Mouse (Mus musculus) lung, embryonic 14.5 days (tissue): ENCODE measurements around the gene Itm2b. TPM values are rescaled to one million over a fixed set of nuclear protein-coding genes. Genes with fewer than 3 reads are reported as not detected.

ENCODE experiments used
- ATAC-seq: fragments of 200-750 bp; cut with Nextera tagmentation; 2 replicates; pipeline ENCODE4 v1.8.0; 2017; ENCODE audit warnings: mild to moderate bottlenecking, moderate TSS enrichment, moderate library complexity; ENCODE audit not compliant: insufficient read depth
- DNase-seq: peaks from one replicate; pipeline ENCODE4 v3.0.0-alpha.2; 2015
- H3K27ac ChIP-seq: fragments of 300-500 bp; sonication (generic); 2 replicates; pipeline ENCODE4 v1.5.1; 2014; ENCODE audit warnings: low read depth, mild to moderate bottlenecking, moderate library complexity
- H3K27me3 ChIP-seq: fragments of 300-500 bp; sonication (generic); 2 replicates; pipeline ENCODE4 v1.6.1; 2014; ENCODE audit warnings: low read length, control low read depth; ENCODE audit not compliant: insufficient read depth
- H3K36me3 ChIP-seq: fragments of 300-500 bp; sonication (generic); 2 replicates; pipeline ENCODE4 v1.6.1; 2014; ENCODE audit warnings: control low read depth; ENCODE audit not compliant: insufficient read depth
- H3K4me1 ChIP-seq: fragments of 300-500 bp; sonication (generic); 2 replicates; pipeline ENCODE4 v1.6.1; 2014; ENCODE audit warnings: antibody characterized with exemption, control low read depth; ENCODE audit not compliant: insufficient read depth
- H3K4me2 ChIP-seq: fragments of 300-500 bp; sonication (generic); 2 replicates; pipeline ENCODE4 v1.6.1; 2014; ENCODE audit warnings: mild to moderate bottlenecking
- H3K4me3 ChIP-seq: fragments of 300-500 bp; sonication (generic); 2 replicates; pipeline ENCODE4 v1.5.1; 2014; ENCODE audit warnings: low read depth, low read length
- H3K9ac ChIP-seq: fragments of 300-500 bp; sonication (generic); 2 replicates; pipeline ENCODE4 v1.6.1; 2014
- H3K9me3 ChIP-seq: fragments of 300-500 bp; sonication (generic); 2 replicates; pipeline ENCODE4 v1.6.1; 2016; ENCODE audit warnings: low read depth, low read length, control low read depth
- CTCF ChIP-seq: IDR thresholded peaks from 2 replicates; pipeline ENCODE4 v1.5.1; 2016; ENCODE audit warnings: antibody characterized with exemption, low read depth
- WGBS: fragments of 180-500 bp; shearing (Covaris S2); extraction: QIAGEN DNeasy Blood & Tissue Kit; methylation state at CpG from one replicate; pipeline ENCODE4 v1.1.7; 2014; 5-methylcytosine and 5-hydroxymethylcytosine counted together
- polyA plus RNA-seq: library from polyadenylated mRNA; unstranded; fragments of >200 nt; fragmentation: Nextera tagmentation; extraction: Ambion mirVana; gene quantifications from 2 replicates; pipeline ENCODE4 v1.2.1, GENCODE M21; 2014

The Itm2b gene
- polyA plus RNA-seq, 1 experiment from 2014 or later = 630 TPM

DNA sequence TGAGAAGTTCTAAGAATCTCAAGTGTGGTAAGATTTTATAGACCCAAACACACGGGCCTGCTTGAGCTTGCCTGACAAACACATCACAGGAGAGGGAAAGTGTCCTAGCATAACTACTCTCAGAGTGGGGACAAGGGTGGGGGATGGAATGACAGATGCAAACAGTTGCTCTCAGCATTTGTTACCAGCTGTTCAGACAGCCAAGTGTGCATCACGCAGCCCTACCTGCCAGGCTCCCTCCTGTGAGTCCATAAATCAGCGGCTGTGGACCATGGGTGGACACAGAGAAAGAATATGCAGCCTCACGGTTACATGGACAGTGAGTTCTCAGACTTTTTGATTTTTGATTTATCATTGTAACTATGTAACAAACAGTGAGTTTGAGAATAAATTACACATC is 15.5 kb downstream of the Itm2b start:
- ATAC-seq (no peak), DNase-seq (no peak)
- H3K4me1 ChIP-seq = no peaks in the 10 kb centered on the region; the same call in 1 of the 2 replicates
- H3K4me3 ChIP-seq = no peak overlapping the region
- H3K27ac ChIP-seq = no peak overlapping the region
- no peaks in the 10 kb centered on the region for H3K9me3 ChIP-seq
- no peak overlapping the region for H3K4me2 ChIP-seq
- no peak for TF ChIP-seq CTCF
- no peaks in the 10 kb centered on the region for H3K27me3 ChIP-seq
- WGBS = 75% methylated on average over 4 of the region's 4 CpGs
- H3K36me3 ChIP-seq = peaks cover 62% of the 10 kb centered on the region
- no peak overlapping the region for H3K9ac ChIP-seq

DNA sequence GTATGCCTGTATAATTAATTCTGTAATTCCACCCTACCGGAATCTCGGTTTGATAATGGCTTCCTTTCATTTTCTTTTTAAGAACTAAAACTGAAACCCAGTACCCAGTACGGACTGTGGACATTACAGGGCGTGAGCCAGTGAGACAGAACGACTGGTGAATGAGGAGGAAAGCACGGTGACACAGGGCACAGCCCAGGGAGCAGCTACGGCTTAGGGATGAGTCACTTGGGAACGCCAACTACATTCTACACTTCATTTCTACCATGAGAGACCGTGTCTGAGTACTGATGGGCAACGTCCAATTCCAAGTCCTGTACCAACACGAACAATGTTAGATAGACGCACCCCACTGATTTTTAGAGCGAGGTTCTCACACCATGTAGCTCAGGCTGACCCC is 16.1 kb downstream of the Itm2b start:
- Histone ChIP-seq H3K9ac (no peak overlapping the region), H3K27me3 (no peaks in the 10 kb centered on the region), H3K9me3 (no peaks in the 10 kb centered on the region), H3K4me3 (no peak overlapping the region), H3K4me1 (no peaks in the 10 kb centered on the region; the same call in 1 of the 2 replicates), H3K27ac (no peak overlapping the region), H3K4me2 (no peak overlapping the region), H3K36me3 (peaks cover 69% of the 10 kb centered on the region)
- WGBS = 95% methylated on average over 13 of the region's 13 CpGs
- TF ChIP-seq CTCF = no peak
- ATAC-seq = no peak
- DNase-seq = no peak

DNA sequence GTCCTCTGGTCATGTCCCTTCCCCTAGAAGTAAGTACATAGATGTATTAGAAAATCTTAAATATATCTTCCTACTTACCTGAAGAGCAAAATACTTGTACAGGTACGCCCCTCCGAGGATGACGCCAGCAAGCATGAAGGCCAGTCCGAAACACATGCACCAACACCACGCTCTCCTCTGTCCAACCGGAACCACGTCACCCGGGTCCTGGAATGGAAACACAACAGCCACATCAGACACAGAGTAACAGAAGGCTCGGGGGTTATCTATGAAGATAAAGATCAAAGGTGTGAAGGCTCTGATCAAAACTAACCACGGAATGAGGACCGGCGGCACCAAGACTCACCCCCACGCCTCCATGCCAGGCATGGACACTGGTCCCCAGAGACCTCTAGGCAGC is 16.9 kb downstream of the Itm2b start:
- Histone ChIP-seq H3K9me3 (no peaks in the 10 kb centered on the region), H3K27me3 (no peaks in the 10 kb centered on the region), H3K9ac (no peak overlapping the region), H3K27ac (no peak overlapping the region), H3K4me3 (no peak overlapping the region), H3K4me2 (no peak overlapping the region), H3K36me3 (peaks cover 76% of the 10 kb centered on the region), H3K4me1 (no peaks in the 10 kb centered on the region)
- no peak for DNase-seq
- WGBS = 83% methylated on average over 13 of the region's 13 CpGs
- TF ChIP-seq CTCF = no peak
- ATAC-seq = no peak

DNA sequence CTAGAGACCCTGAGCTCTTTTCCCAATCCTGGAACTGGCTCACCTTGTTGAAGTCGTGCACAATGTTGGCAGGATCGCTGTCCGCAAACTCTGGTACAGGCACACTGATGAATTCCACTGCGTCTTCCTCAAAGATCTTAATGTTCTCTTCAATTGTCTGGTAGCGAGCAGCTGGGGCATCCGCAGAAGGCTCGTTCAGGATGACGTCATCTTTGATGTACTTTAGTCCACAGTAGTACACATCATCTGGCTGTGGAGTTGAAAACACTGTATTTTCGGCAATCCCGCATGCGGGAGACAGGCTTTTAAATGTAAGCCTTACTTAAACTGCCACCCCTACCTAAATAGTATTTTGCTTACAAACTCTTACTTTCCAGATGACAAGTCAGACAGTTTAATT is 18.8 kb downstream of the Itm2b start:
- no peak for TF ChIP-seq CTCF
- no peak overlapping the region for H3K4me2 ChIP-seq
- DNase-seq (no peak), ATAC-seq (no peak)
- WGBS = 86% methylated on average over 11 of the region's 11 CpGs
- H3K27me3 ChIP-seq = no peaks in the 10 kb centered on the region
- H3K9ac ChIP-seq = no peak overlapping the region
- peaks cover 90% of the 10 kb centered on the region for H3K36me3 ChIP-seq
- no peaks in the 10 kb centered on the region for H3K9me3 ChIP-seq
- no peak overlapping the region for H3K4me3 ChIP-seq
- H3K27ac ChIP-seq = no peak overlapping the region
- H3K4me1 ChIP-seq = no peaks in the 10 kb centered on the region

DNA sequence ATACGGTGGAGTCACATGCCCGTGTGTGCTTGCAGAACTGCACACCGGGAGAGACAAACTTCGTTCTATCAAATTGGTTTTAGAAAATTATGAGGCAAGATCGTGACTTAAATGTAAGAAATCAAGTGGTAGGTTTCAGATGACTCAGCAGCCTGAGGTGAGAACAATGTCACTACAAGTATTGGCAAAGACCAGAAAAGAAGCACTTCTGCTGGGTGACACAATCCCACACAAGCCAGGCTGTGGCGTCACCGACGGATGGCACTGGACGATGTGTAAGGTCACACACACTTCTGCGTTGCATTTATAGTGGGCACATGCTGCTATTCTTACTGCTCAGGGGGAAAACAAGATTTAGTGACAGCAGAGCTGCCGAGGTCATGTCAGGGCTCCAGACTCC is 21.3 kb downstream of the Itm2b start:
- ATAC-seq (no peak), DNase-seq (no peak)
- no peak overlapping the region for H3K4me3 ChIP-seq
- no peak overlapping the region for H3K27ac ChIP-seq
- H3K4me2 ChIP-seq = no peak overlapping the region
- no peaks in the 10 kb centered on the region for H3K9me3 ChIP-seq
- H3K27me3 ChIP-seq = no peaks in the 10 kb centered on the region
- H3K36me3 ChIP-seq = peaks cover 96% of the 10 kb centered on the region
- no peak overlapping the region for H3K9ac ChIP-seq
- TF ChIP-seq CTCF = no peak
- no peaks in the 10 kb centered on the region for H3K4me1 ChIP-seq
- 93% methylated on average over 11 of the region's 11 CpGs for WGBS

DNA sequence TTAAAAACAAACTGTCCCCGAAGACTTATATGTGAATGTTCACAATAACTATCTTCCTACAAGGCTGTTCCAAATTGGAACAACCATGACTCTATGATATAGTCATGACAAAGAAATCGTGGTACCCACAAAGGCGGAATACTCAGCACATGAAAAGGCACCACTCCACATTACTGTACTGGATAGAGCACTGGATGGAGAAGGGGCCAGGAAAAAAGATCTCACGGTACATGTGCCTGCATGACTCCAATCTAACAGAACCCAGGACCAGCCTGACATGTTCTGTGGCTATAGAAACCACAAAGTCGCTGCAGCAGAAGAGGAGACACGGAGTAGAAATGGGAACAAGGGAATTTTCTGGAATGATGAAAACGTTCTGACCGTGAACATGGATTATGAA is 30.4 kb downstream of the Itm2b start:
- Histone ChIP-seq H3K36me3 (peaks cover 44% of the 10 kb centered on the region), H3K27ac (no peak overlapping the region), H3K27me3 (no peaks in the 10 kb centered on the region), H3K9ac (no peak overlapping the region), H3K4me3 (no peak overlapping the region), H3K4me1 (no peaks in the 10 kb centered on the region), H3K4me2 (no peak overlapping the region), H3K9me3 (no peaks in the 10 kb centered on the region)
- ATAC-seq = no peak
- DNase-seq = no peak
- WGBS = 91% methylated on average over 8 of the region's 8 CpGs
- no peak for TF ChIP-seq CTCF

DNA sequence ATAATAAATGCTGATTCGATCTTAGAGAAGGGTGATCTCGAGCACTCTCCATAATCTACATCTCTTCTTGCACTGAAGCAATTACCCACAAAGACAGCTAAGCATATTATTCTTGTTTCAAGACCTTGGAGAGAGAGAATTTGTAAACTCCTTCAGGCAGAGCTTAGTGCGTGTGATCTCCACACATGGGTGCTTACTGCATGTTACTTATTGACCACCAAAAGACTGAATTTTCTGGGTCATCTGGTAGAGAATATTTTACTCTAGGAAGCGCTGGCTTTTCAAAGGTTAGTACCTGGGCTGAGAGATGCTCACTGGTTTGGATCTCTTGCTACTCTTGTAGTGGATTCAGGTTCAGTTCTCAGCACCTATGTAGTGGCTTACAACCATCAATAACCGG is 34.0 kb downstream of the Itm2b start:
- H3K4me1 ChIP-seq = no peaks in the 10 kb centered on the region
- H3K4me3 ChIP-seq = no peak overlapping the region
- H3K36me3 ChIP-seq = peaks cover 10% of the 10 kb centered on the region
- H3K9me3 ChIP-seq = no peaks in the 10 kb centered on the region
- no peaks in the 10 kb centered on the region for H3K27me3 ChIP-seq
- no peak overlapping the region for H3K4me2 ChIP-seq
- ATAC-seq (no peak), DNase-seq (no peak)
- H3K27ac ChIP-seq = no peak overlapping the region
- no peak overlapping the region for H3K9ac ChIP-seq
- TF ChIP-seq CTCF = no peak
- WGBS = 92% methylated on average over 5 of the region's 5 CpGs

DNA sequence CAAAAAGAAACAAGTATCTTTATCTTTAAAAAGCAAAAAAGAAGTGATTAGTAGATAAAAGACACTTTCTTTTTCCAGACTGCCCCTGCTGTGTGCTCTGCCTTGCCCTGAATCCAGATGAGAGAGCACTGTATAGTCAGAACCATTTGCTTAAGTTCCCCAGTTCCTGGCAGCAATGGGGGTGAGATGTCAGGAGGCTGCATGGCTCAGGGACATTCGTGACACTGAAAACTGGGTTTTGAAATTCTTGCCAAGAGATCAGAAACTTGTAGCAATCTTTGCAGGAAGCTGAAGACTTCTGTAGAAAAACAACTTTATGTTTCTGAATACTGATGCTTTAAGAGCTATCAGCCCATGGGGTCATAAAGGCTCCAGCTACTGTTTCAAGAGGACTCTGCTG is 35.1 kb downstream of the Itm2b start:
- no peaks in the 10 kb centered on the region for H3K4me1 ChIP-seq
- no peaks in the 10 kb centered on the region for H3K9me3 ChIP-seq
- H3K4me3 ChIP-seq = no peak overlapping the region
- no peak overlapping the region for H3K9ac ChIP-seq
- no peak overlapping the region for H3K27ac ChIP-seq
- 50% methylated on average over 1 of the region's 1 CpGs for WGBS
- no peak for TF ChIP-seq CTCF
- no peak for ATAC-seq
- no peaks in the 10 kb centered on the region for H3K27me3 ChIP-seq
- DNase-seq = no peak
- H3K36me3 ChIP-seq = no peaks in the 10 kb centered on the region
- no peak overlapping the region for H3K4me2 ChIP-seq
